Mouse (Mus musculus): ENCODE measurements at regions not wholly inside any gene's neighbourhood (a gene's known extent, or its start where the extent isn't known, plus 50 kb on each side); places are given as distances from the start of the nearest gene placed in this dataset.
A peak's percentile ranks its signal among the peaks of the same experiment; 100 is the strongest.

DNA sequence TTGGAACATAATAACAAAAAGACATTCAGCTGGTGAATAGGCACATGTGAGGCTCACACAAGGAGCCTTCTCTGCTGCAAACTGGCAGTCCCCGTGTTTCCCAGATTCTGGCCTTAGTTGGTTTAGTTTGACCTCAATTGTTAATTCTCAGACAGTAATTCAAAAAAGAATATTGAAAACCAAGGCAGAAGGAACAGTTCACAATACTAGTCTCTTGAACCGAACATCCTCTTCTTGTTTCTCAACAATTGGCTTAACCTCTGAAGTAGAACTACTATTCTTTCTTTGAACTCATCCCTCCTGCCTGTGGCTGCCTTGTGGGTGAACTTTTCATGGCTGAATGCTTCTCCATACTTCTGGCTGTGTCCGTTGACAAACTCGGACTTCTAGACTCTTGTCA is 110.4 kb upstream of the Neil3 start:
- no peak overlapping the region for H3K9ac ChIP-seq
- H3K36me3 ChIP-seq (ENCODE audit: insufficient read depth), result no peaks in the 10 kb centered on the region
- no peak overlapping the region for H3K27ac ChIP-seq (ENCODE audit: low read depth, low read length)
- no peaks in the 10 kb centered on the region for H3K9me3 ChIP-seq (ENCODE audit: low read length)
- 45% methylated on average over 4 of the region's 4 CpGs for WGBS
- no peak overlapping the region for H3K4me2 ChIP-seq (ENCODE audit: low read depth)
- no peak for ATAC-seq
- no peak for TF ChIP-seq CTCF (IDR thresholded peaks at IDR 0.05; ENCODE audit: low read depth)
- H3K27me3 ChIP-seq (ENCODE audit: insufficient read depth, low read length), result no peaks in the 10 kb centered on the region
- DNase-seq, result no peak
- H3K4me3 ChIP-seq (ENCODE audit: low read depth, low read length), result no peak overlapping the region
- no peaks in the 10 kb centered on the region for H3K4me1 ChIP-seq (ENCODE audit: insufficient read depth)

DNA sequence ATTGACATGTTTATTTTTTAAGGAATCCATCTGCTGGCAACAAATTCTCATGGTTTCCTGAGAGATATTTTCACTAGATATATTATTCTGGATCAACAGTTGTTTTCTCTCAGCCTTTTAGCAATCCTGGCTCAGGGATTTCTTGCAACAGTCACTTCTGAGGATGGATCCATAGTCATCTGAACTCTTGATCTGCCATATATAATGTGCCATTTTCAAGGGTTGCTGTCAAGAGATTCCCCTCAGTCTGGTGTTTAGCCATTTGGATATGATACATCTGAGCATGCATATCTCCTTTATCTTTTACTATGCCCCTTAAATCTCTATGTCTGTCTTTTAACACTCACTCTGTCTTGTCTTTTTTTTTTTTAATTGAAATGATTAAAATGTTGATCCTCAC is 130.3 kb upstream of the Neil3 start:
- no peak overlapping the region for H3K9ac ChIP-seq
- no peaks in the 10 kb centered on the region for H3K36me3 ChIP-seq (ENCODE audit: insufficient read depth)
- DNase-seq (no peak), ATAC-seq (no peak)
- no peaks in the 10 kb centered on the region for H3K9me3 ChIP-seq (ENCODE audit: low read length)
- no peak overlapping the region for H3K4me3 ChIP-seq (ENCODE audit: low read depth, low read length)
- no peaks in the 10 kb centered on the region for H3K27me3 ChIP-seq (ENCODE audit: insufficient read depth, low read length)
- H3K4me1 ChIP-seq (ENCODE audit: insufficient read depth), result no peaks in the 10 kb centered on the region
- no peak for TF ChIP-seq CTCF (IDR thresholded peaks at IDR 0.05; ENCODE audit: low read depth)
- H3K27ac ChIP-seq (ENCODE audit: low read depth, low read length), result no peak overlapping the region
- no peak overlapping the region for H3K4me2 ChIP-seq (ENCODE audit: low read depth)

- no peaks in the 10 kb centered on the region for H3K4me1 ChIP-seq (ENCODE audit: insufficient read depth)
- no peak overlapping the region for H3K4me2 ChIP-seq (ENCODE audit: low read depth)
- ATAC-seq, result no peak
- no peaks in the 10 kb centered on the region for H3K27me3 ChIP-seq (ENCODE audit: insufficient read depth, low read length)
- no peak for DNase-seq
- no peaks in the 10 kb centered on the region for H3K9me3 ChIP-seq (ENCODE audit: low read length)
- TF ChIP-seq CTCF (IDR thresholded peaks at IDR 0.05; ENCODE audit: low read depth), result no peak
- H3K27ac ChIP-seq (ENCODE audit: low read depth, low read length), result no peak overlapping the region
- H3K4me3 ChIP-seq (ENCODE audit: low read depth, low read length), result no peak overlapping the region
- no peaks in the 10 kb centered on the region for H3K36me3 ChIP-seq (ENCODE audit: insufficient read depth)
- H3K9ac ChIP-seq, result no peak overlapping the region
Observed at GRCm38 (mm10) chr8:53775511-53775910, 136.6 kb upstream of the Neil3 start.

- Histone ChIP-seq H3K9ac (no peak overlapping the region), H3K4me1 (ENCODE audit: insufficient read depth) (no peaks in the 10 kb centered on the region), H3K27ac (ENCODE audit: low read depth, low read length) (no peak overlapping the region), H3K4me3 (ENCODE audit: low read depth, low read length) (no peak overlapping the region), H3K36me3 (ENCODE audit: insufficient read depth) (no peaks in the 10 kb centered on the region), H3K9me3 (ENCODE audit: low read length) (no peaks in the 10 kb centered on the region), H3K27me3 (ENCODE audit: insufficient read depth, low read length) (no peaks in the 10 kb centered on the region), H3K4me2 (ENCODE audit: low read depth) (no peak overlapping the region)
- 69% methylated on average over 2 of the region's 2 CpGs for WGBS
- DNase-seq (no peak), ATAC-seq (no peak)
- no peak for TF ChIP-seq CTCF (IDR thresholded peaks at IDR 0.05; ENCODE audit: low read depth)
Observed at GRCm38 (mm10) chr8:53780886-53781285, 142.0 kb upstream of the Neil3 start.

- Histone ChIP-seq H3K27me3 (ENCODE audit: insufficient read depth, low read length) (no peaks in the 10 kb centered on the region), H3K4me2 (ENCODE audit: low read depth) (no peak overlapping the region), H3K4me1 (ENCODE audit: insufficient read depth) (no peaks in the 10 kb centered on the region), H3K9ac (no peak overlapping the region), H3K9me3 (ENCODE audit: low read length) (no peaks in the 10 kb centered on the region), H3K27ac (ENCODE audit: low read depth, low read length) (no peak overlapping the region), H3K36me3 (ENCODE audit: insufficient read depth) (no peaks in the 10 kb centered on the region), H3K4me3 (ENCODE audit: low read depth, low read length) (no peak overlapping the region)
- DNase-seq (no peak), ATAC-seq (no peak)
- WGBS, result 76% methylated on average over 4 of the region's 4 CpGs
- TF ChIP-seq CTCF (IDR thresholded peaks at IDR 0.05; ENCODE audit: low read depth), result no peak
Observed at GRCm38 (mm10) chr8:53781885-53782284, 143.0 kb upstream of the Neil3 start.

DNA sequence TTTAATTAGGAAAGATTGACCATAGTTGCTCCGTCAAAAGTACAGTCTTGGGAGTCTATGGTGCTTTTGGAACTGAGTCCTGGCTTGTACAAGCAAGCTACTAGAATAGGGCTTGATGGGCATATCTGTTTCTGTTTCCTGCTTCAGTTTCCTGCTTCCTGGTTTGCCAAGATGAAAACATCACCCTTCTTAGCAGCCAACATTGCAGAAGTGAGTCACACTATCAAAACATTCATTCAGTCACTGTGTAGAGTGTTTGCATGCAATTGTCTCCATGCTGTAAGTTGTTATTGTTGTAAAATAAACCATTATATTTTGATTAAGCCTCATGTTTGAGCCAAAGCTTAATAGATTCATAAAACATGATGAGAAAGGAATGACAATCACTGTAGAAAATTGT is 149.3 kb upstream of the Neil3 start:
- WGBS, result 86% methylated on average over 1 of the region's 1 CpGs
- no peak for ATAC-seq
- no peak for TF ChIP-seq CTCF (IDR thresholded peaks at IDR 0.05; ENCODE audit: low read depth)

GRCm38 (mm10) chr8:53821148-53821547 is 182.3 kb upstream of the Neil3 start:
- Histone ChIP-seq H3K4me1 (ENCODE audit: insufficient read depth) (no peaks in the 10 kb centered on the region), H3K9me3 (ENCODE audit: low read length) (no peaks in the 10 kb centered on the region), H3K36me3 (ENCODE audit: insufficient read depth) (no peaks in the 10 kb centered on the region), H3K9ac (no peak overlapping the region), H3K27me3 (ENCODE audit: insufficient read depth, low read length) (no peaks in the 10 kb centered on the region), H3K4me3 (ENCODE audit: low read depth, low read length) (no peak overlapping the region), H3K27ac (ENCODE audit: low read depth, low read length) (no peak overlapping the region), H3K4me2 (ENCODE audit: low read depth) (no peak overlapping the region)
- ATAC-seq (peak; percentile 38; the same call in 1 of the 2 replicates), DNase-seq (peak; percentile 10)
- no peak for TF ChIP-seq CTCF (IDR thresholded peaks at IDR 0.05; ENCODE audit: low read depth)
- WGBS, result 24% methylated on average over 1 of the region's 1 CpGs

More for the DNA sequence above, 149.3 kb upstream of the Neil3 start:
- Histone ChIP-seq H3K4me1 (ENCODE audit: insufficient read depth) (no peaks in the 10 kb centered on the region), H3K9me3 (ENCODE audit: low read length) (no peaks in the 10 kb centered on the region), H3K27ac (ENCODE audit: low read depth, low read length) (no peak overlapping the region), H3K9ac (no peak overlapping the region), H3K36me3 (ENCODE audit: insufficient read depth) (no peaks in the 10 kb centered on the region), H3K4me3 (ENCODE audit: low read depth, low read length) (no peak overlapping the region), H3K4me2 (ENCODE audit: low read depth) (no peak overlapping the region), H3K27me3 (ENCODE audit: insufficient read depth, low read length) (no peaks in the 10 kb centered on the region)
- DNase-seq, result no peak

GRCm38 (mm10) chr8:53827395-53827794 is 188.5 kb upstream of the Neil3 start:
- H3K9me3 ChIP-seq (ENCODE audit: low read length), result no peaks in the 10 kb centered on the region
- no peaks in the 10 kb centered on the region for H3K27me3 ChIP-seq (ENCODE audit: insufficient read depth, low read length)
- TF ChIP-seq CTCF (IDR thresholded peaks at IDR 0.05; ENCODE audit: low read depth), result no peak
- no peak overlapping the region for H3K9ac ChIP-seq
- DNase-seq, result no peak
- no peak overlapping the region for H3K4me2 ChIP-seq (ENCODE audit: low read depth)
- H3K36me3 ChIP-seq (ENCODE audit: insufficient read depth), result no peaks in the 10 kb centered on the region
- H3K4me1 ChIP-seq (ENCODE audit: insufficient read depth), result no peaks in the 10 kb centered on the region
- 100% methylated on average over 1 of the region's 1 CpGs for WGBS
- H3K4me3 ChIP-seq (ENCODE audit: low read depth, low read length), result no peak overlapping the region
- no peak for ATAC-seq
- no peak overlapping the region for H3K27ac ChIP-seq (ENCODE audit: low read depth, low read length)
